Mouse (Mus musculus): ENCODE results near the gene Hspa1b.
A peak's percentile ranks its signal among the peaks of the same experiment; 100 is the strongest.
"Not testable (repeated sequence)": the region's sequence is repeated elsewhere in the genome, so short reads cannot be mapped to it uniquely, and the experiment has no call there.

The Hspa1b gene

GRCm38 (mm10) chr17:34981690-34982180, 22.7 kb upstream of the Hspa1b start, which contains the start of gene Lsm2:
TSS of gene Lsm2 (plus strand) at chr17:34981862.
- DNase-seq (ENCODE audit: low spot score): peak; percentile 85

GRCm38 (mm10) chr17:34980655-34981054, 21.6 kb upstream of the Hspa1b start:
- no peak for DNase-seq (ENCODE audit: low spot score)

- DNase-seq (ENCODE audit: low spot score): no peak
These were observed 20.6 kb upstream of the Hspa1b start for GRCm38 (mm10) chr17:34979631-34980030.

GRCm38 (mm10) chr17:34978239-34978638, 19.2 kb upstream of the Hspa1b start:
- no peak for DNase-seq (ENCODE audit: low spot score)

GRCm38 (mm10) chr17:34977000-34977399, 18.0 kb upstream of the Hspa1b start:
- DNase-seq (ENCODE audit: low spot score): no peak

- no peak for DNase-seq (ENCODE audit: low spot score)
These were observed 16.8 kb upstream of the Hspa1b start for GRCm38 (mm10) chr17:34975581-34976492.

- DNase-seq (ENCODE audit: low spot score): peak; percentile 74
These were observed 13.2 kb upstream of the Hspa1b start, which contains the start of the genes Hspa1a and Hspa1l for GRCm38 (mm10) chr17:34972069-34972749. TSS of gene Hspa1a (minus strand) at chr17:34972156. TSS of gene Hspa1l (plus strand) at chr17:34972703.

GRCm38 (mm10) chr17:34971694-34972068, 12.6 kb upstream of the Hspa1b start:
- DNase-seq (ENCODE audit: low spot score): not testable (repeated sequence)

- not testable (repeated sequence) for DNase-seq (ENCODE audit: low spot score)
These were observed 11.8 kb upstream of the Hspa1b start for GRCm38 (mm10) chr17:34970850-34971249.

- not testable (repeated sequence) for DNase-seq (ENCODE audit: low spot score)
These were observed 10.8 kb upstream of the Hspa1b start, which contains the start of gene Gm20481 for GRCm38 (mm10) chr17:34969822-34970221. TSS of gene Gm20481 (plus strand) at chr17:34969912.

GRCm38 (mm10) chr17:34965627-34966026, 6.6 kb upstream of the Hspa1b start:
- no peak for DNase-seq (ENCODE audit: low spot score)

GRCm38 (mm10) chr17:34964640-34965049, 5.6 kb upstream of the Hspa1b start:
- no peak for DNase-seq (ENCODE audit: low spot score)

GRCm38 (mm10) chr17:34962841-34963240, 3.8 kb upstream of the Hspa1b start:
- DNase-seq (ENCODE audit: low spot score): no peak

GRCm38 (mm10) chr17:34962125-34962524, 3.1 kb upstream of the Hspa1b start:
- no peak for DNase-seq (ENCODE audit: low spot score)

GRCm38 (mm10) chr17:34960702-34961493, 1.9 kb upstream of the Hspa1b start:
- no peak for DNase-seq (ENCODE audit: low spot score)

GRCm38 (mm10) chr17:34959881-34960515, 960 bp upstream of the Hspa1b start:
- no peak for DNase-seq (ENCODE audit: low spot score)

GRCm38 (mm10) chr17:34958734-34959129, 306 bp downstream of the Hspa1b start:
- DNase-seq (ENCODE audit: low spot score): not testable (repeated sequence)

- DNase-seq (ENCODE audit: low spot score): not testable (repeated sequence)
These were observed 1.1 kb downstream of the Hspa1b start for GRCm38 (mm10) chr17:34957966-34958365.

GRCm38 (mm10) chr17:34957291-34957690, 1.7 kb downstream of the Hspa1b start:
- DNase-seq (ENCODE audit: low spot score): not testable (repeated sequence)

GRCm38 (mm10) chr17:34956340-34956739, 2.7 kb downstream of the Hspa1b start:
- DNase-seq (ENCODE audit: low spot score): no peak

- DNase-seq (ENCODE audit: low spot score): no peak
These were observed 3.2 kb downstream of the Hspa1b start for GRCm38 (mm10) chr17:34955884-34956283.

Data from left cerebral cortex, adult 11 months (tissue).